Mouse (Mus musculus) right cerebral cortex, adult 2 months (tissue): ENCODE measurements around the gene Zfp467.

Experiments
- DNase-seq, 2 experiments: peaks; one replicate each; pipeline ENCODE4 v3.0.0; 2021 to 2022; ENCODE audit warnings: low spot score in 2 of 2

Zfp467 gene

GRCm38 (mm10) chr6:48440306-48441014, 5.2 kb downstream of the Zfp467 start:
- no peak for DNase-seq

GRCm38 (mm10) chr6:48439654-48440053, 6.0 kb downstream of the Zfp467 start:
- DNase-seq: no peak

GRCm38 (mm10) chr6:48438475-48439125, 7.0 kb downstream of the Zfp467 start:
- DNase-seq: no peak

GRCm38 (mm10) chr6:48437679-48438376, 7.8 kb downstream of the Zfp467 start:
- no peak for DNase-seq

- no peak for DNase-seq
Measured at GRCm38 (mm10) chr6:48435706-48436349, 9.8 kb downstream of the Zfp467 start.

- no peak for DNase-seq
Measured at GRCm38 (mm10) chr6:48435111-48435510, 10.5 kb downstream of the Zfp467 start.

GRCm38 (mm10) chr6:48434651-48435050, 11.0 kb downstream of the Zfp467 start:
- no peak for DNase-seq

- no peak for DNase-seq
Measured at GRCm38 (mm10) chr6:48432893-48433816, 12.5 kb downstream of the Zfp467 start.

- no peak for DNase-seq
Measured at GRCm38 (mm10) chr6:48430748-48431147, 14.9 kb downstream of the Zfp467 start.

- no peak for DNase-seq
Measured at GRCm38 (mm10) chr6:48428769-48429557, 16.7 kb downstream of the Zfp467 start.

GRCm38 (mm10) chr6:48426956-48427355, 18.7 kb downstream of the Zfp467 start:
- DNase-seq: no peak

- no peak for DNase-seq
Measured at GRCm38 (mm10) chr6:48424074-48424473, 21.6 kb downstream of the Zfp467 start.

GRCm38 (mm10) chr6:48423336-48423735, 22.3 kb downstream of the Zfp467 start:
- DNase-seq: no peak

- no peak for DNase-seq
Measured at GRCm38 (mm10) chr6:48420647-48421046, 25.0 kb downstream of the Zfp467 start.

GRCm38 (mm10) chr6:48416486-48416885, 29.1 kb downstream of the Zfp467 start:
- no peak for DNase-seq

- DNase-seq: no peak
Measured at GRCm38 (mm10) chr6:48415636-48416035, 30.0 kb downstream of the Zfp467 start.

GRCm38 (mm10) chr6:48414886-48415285, 30.7 kb downstream of the Zfp467 start:
- no peak for DNase-seq

- DNase-seq: no peak
Measured at GRCm38 (mm10) chr6:48413081-48413480, 32.5 kb downstream of the Zfp467 start.

- no peak for DNase-seq
Measured at GRCm38 (mm10) chr6:48412662-48413061, 33.0 kb downstream of the Zfp467 start.

- DNase-seq: no peak
Measured at GRCm38 (mm10) chr6:48412147-48412546, 33.5 kb downstream of the Zfp467 start.
